Mouse (Mus musculus) stomach, embryonic 16.5 days (tissue): Measurements from ENCODE around the gene Tm4sf5. TPM values are rescaled to one million over a fixed set of nuclear protein-coding genes. Genes with fewer than 3 reads are reported as not detected.
"Not testable (repeated sequence)": the region's sequence is repeated elsewhere in the genome, so short reads cannot be mapped to it uniquely, and the experiment has no call there.

ENCODE experiments used
- ATAC-seq: fragments of 200-750 bp; cut with Nextera tagmentation; 2 replicates; pipeline ENCODE4 v1.8.0; 2017; ENCODE audit warnings: moderate number of reproducible peaks, moderate TSS enrichment; ENCODE audit not compliant: insufficient read depth, low FRiP score
- H3K27ac ChIP-seq: fragments of 300-500 bp; sonication (generic); 2 replicates; pipeline ENCODE4 v1.5.1; 2014; ENCODE audit warnings: low read length
- H3K27me3 ChIP-seq: fragments of 300-500 bp; sonication (generic); 2 replicates; pipeline ENCODE4 v1.6.1; 2014; ENCODE audit warnings: low read length, control low read depth, mixed read lengths; ENCODE audit not compliant: control insufficient read depth, insufficient read depth
- H3K36me3 ChIP-seq: fragments of 300-500 bp; sonication (generic); 2 replicates; pipeline ENCODE4 v1.6.1; 2014; ENCODE audit warnings: low read length; ENCODE audit not compliant: control insufficient read depth, insufficient read depth
- H3K4me1 ChIP-seq: fragments of 300-500 bp; sonication (generic); 2 replicates; pipeline ENCODE4 v1.6.1; 2014; ENCODE audit warnings: low read length, control low read depth, mixed read lengths; ENCODE audit not compliant: control insufficient read depth, insufficient read depth
- H3K4me2 ChIP-seq: fragments of 300-500 bp; sonication (generic); 2 replicates; pipeline ENCODE4 v1.6.1; 2014; ENCODE audit warnings: low read depth, low read length, mixed read lengths
- H3K4me3 ChIP-seq: fragments of 300-500 bp; sonication (generic); replicated peaks from 2 replicates; pipeline ENCODE4 v1.5.1; 2014; ENCODE audit warnings: mild to moderate bottlenecking, low read length
- H3K9ac ChIP-seq: fragments of 300-500 bp; sonication (generic); 2 replicates; pipeline ENCODE4 v1.6.1; 2014; ENCODE audit warnings: low read length
- H3K9me3 ChIP-seq: fragments of 300-500 bp; sonication (generic); replicated peaks from 2 replicates; pipeline ENCODE4 v1.6.1; 2016; ENCODE audit warnings: low read length, control low read depth; ENCODE audit not compliant: control insufficient read depth
- WGBS: fragments of 180-500 bp; shearing (Covaris S2); extraction: QIAGEN DNeasy Blood & Tissue Kit; methylation state at CpG from one replicate; pipeline ENCODE4 v1.1.7; 2014; 5-methylcytosine and 5-hydroxymethylcytosine counted together
- polyA plus RNA-seq: library from polyadenylated mRNA; unstranded; fragments of >200 nt; fragmentation: Nextera tagmentation; extraction: Ambion mirVana; gene quantifications from 2 replicates; pipeline ENCODE4 v1.2.1, GENCODE M21; 2015

Gene Tm4sf5
- polyA plus RNA-seq, 1 experiment from 2014 or later, result 58.3 TPM

DNA sequence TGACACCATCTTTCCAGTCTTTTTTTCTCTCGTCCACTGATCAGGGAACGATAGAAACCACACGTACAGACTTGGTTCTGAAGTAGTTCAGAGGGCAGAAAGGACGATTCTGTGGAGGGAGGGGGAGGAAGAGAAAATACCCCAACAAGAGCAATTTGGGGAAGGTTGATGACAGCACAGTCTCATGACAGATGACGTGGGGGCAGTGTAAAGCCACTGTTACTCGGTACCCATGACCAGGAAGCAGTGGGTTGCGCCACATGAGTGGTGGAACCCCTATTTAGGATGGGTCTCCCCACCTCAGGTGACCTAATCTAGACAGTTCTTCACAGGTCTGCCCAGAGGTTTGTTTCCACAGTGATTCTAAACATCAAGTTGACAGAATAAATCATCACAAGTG lies 23.6 kb downstream of the Tm4sf5 start:
- H3K4me3 ChIP-seq, result no peak overlapping the region
- no peak overlapping the region for H3K9ac ChIP-seq
- peaks cover 9% of the 10 kb centered on the region for H3K4me1 ChIP-seq
- H3K9me3 ChIP-seq, result no peaks in the 10 kb centered on the region
- WGBS, result 89% methylated on average over 7 of the region's 7 CpGs
- H3K4me2 ChIP-seq, result no peak overlapping the region
- H3K27ac ChIP-seq, result no peak overlapping the region
- H3K27me3 ChIP-seq, result no peaks in the 10 kb centered on the region
- no peak for ATAC-seq
- peaks cover 16% of the 10 kb centered on the region for H3K36me3 ChIP-seq

DNA sequence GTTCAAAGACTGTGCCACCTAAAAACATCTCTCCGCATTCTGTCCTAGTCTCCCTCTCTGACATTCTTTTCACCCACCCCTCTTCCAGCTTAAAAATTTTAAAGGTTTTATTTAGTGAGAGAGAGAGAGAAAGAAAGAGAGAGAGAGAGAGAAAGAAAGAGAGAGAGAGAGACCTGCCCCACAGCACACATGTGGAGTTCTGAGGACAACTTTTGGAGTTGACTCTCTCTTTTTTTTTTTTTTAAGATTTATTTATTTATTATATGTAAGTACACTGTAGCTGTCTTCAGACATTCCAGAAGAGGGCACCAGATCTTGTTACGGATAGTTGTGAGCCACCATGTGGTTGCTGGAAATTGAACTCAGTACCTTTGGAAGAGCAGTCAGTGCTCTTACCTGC lies 26.0 kb downstream of the Tm4sf5 start:
- H3K4me1 ChIP-seq, H3K27me3 ChIP-seq, H3K4me2 ChIP-seq, H3K9me3 ChIP-seq, H3K4me3 ChIP-seq, H3K27ac ChIP-seq, ATAC-seq, H3K9ac ChIP-seq: not testable (repeated sequence)
- peaks cover 16% of the 10 kb centered on the region for H3K36me3 ChIP-seq
- 80% methylated on average over 2 of the region's 2 CpGs for WGBS

DNA sequence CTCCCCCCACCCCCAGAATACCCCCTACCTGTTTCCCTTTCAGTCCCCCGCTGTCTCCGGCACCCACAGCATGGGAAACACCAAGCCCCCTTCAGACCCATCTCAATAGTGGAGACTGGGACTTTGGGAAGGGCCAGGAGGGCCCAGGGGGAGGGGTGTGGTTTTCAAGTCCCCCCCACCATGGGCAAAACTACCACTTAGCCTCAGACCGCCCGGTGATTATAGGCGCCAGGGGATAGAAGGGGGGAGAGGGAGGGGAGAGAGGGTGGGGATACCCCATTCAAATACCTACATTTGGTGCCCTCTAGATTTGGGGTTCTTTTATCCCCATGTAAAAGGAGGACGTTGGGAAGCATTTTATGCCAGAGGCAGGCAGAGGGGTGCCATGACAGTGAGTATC lies 27.8 kb downstream of the Tm4sf5 start, which contains the start of gene Gm40193:
TSS of gene Gm40193 (minus strand) at position 101 of the 400 bp plus-strand sequence.
- Histone ChIP-seq H3K9ac (no peak within 1 kb of the TSS), H3K9me3 (no peaks in the 10 kb centered on the region), H3K27ac (no peak within 1 kb of the TSS), H3K4me3 (no peak within 1 kb of the TSS), H3K27me3 (no peaks in the 10 kb centered on the region), H3K4me2 (no peak within 1 kb of the TSS), H3K4me1 (no peaks in the 10 kb centered on the region), H3K36me3 (peaks cover 5% of the 10 kb centered on the region; the same call in 1 of the 2 replicates)
- no peak for ATAC-seq
- 79% methylated on average over 6 of the region's 6 CpGs for WGBS

DNA sequence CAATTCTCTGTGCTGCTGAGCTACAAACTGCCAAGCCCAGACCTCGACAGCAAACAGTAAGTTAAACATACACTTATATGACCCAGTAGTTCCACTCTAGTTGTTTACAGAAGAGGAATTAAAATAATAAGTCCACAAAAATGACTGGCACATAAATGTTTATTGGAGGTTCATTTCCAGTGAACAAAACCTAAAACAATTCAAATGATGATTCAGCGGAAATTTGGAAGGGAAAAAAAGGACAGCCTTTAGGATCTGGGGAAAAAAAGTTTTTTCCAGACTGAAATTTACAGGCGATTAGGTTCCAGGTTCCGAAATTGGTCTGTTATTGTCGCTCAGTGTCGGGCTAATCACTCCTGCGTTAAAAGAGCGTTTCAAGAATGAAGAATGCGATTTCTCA lies 34.4 kb downstream of the Tm4sf5 start:
- ATAC-seq, result no peak
- peaks cover 7% of the 10 kb centered on the region for H3K4me1 ChIP-seq
- no peaks in the 10 kb centered on the region for H3K9me3 ChIP-seq
- H3K4me3 ChIP-seq, result peak overlapping the region; percentile 54
- H3K36me3 ChIP-seq, result no peaks in the 10 kb centered on the region
- 11% methylated on average over 9 of the region's 9 CpGs for WGBS
- peak overlapping the region; percentile 78 for H3K9ac ChIP-seq
- H3K27ac ChIP-seq, result peak overlapping the region; percentile 71; the same call in 1 of the 2 replicates
- H3K4me2 ChIP-seq, result peak overlapping the region; percentile 82
- H3K27me3 ChIP-seq, result no peaks in the 10 kb centered on the region

DNA sequence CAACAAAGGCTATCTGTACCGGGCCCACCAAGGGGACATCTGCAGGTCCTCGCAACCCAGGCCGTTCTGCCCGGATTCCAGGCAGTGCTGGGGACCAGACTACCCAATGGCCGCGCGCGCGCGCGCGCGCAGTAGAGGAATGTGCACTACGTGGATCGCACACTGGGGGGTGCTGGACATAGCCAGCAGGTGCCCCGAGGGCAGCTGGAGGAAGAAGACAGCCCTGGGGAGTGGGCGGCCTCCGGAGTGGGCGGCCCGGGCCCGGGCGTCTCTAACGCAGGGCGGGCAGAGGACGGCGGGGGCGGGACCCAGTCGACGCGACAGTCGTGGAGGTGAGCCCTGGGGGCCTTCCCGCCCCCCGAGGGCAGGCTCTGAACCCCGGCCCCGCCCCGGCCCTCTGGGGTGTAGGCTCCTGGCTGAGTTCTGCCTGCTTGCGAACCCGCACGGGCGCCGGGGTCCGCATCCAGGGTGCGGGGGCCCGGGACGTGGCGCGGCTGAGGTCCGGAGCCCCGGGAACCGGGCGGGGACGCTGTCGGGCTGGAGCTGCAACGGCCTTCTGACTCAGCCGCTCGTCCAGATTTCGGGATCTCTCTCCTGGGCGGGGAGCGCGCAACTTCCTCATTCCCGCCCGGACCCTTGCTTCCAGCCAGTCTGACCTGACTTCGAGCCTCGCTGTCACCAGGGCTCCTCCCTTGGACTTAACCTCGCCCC lies 35.0 kb downstream of the Tm4sf5 start, which contains the start of gene Pld2:
TSS of gene Pld2 (plus strand) at position 188 of the 711 bp plus-strand sequence.
- H3K9ac ChIP-seq, result peak within 1 kb of the TSS; percentile 78
- under 1% methylated on average over 63 of the region's 65 CpGs for WGBS
- peak; percentile 98 for ATAC-seq

DNA sequence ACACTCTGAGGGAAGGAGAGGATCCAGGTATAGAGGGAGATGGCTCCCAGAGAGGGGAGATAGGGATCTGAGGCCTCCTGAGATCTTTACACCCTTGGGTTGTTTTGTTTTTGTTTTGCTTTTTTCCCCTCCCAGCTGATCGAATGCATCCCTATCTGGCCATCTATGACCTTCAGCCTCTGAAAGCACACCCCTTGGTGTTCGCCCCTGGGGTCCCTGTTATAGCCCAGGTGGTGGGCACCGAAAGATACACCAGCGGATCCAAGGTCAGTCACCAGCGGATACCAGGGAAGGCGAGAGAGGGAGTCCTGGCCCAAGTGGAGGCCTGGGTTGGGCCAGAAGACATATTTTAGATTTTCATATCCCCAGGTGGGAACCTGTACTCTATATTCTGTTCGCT lies 35.9 kb downstream of the Tm4sf5 start:
- H3K4me3 ChIP-seq, result peak overlapping the region; percentile 54
- H3K27ac ChIP-seq, result peak overlapping the region; percentile 71; the same call in 1 of the 2 replicates
- no peak for ATAC-seq
- H3K9me3 ChIP-seq, result no peaks in the 10 kb centered on the region
- H3K4me2 ChIP-seq, result peak overlapping the region; percentile 82
- WGBS, result 84% methylated on average over 7 of the region's 7 CpGs
- peak overlapping the region; percentile 78 for H3K9ac ChIP-seq
- peaks cover 7% of the 10 kb centered on the region for H3K4me1 ChIP-seq
- H3K27me3 ChIP-seq, result no peaks in the 10 kb centered on the region
- H3K36me3 ChIP-seq, result no peaks in the 10 kb centered on the region

More for the DNA sequence above, 35.0 kb downstream of the Tm4sf5 start, which contains the start of gene Pld2:
- Histone ChIP-seq H3K9me3 (no peaks in the 10 kb centered on the region), H3K4me2 (peak within 1 kb of the TSS; percentile 82), H3K27me3 (no peaks in the 10 kb centered on the region), H3K4me1 (peaks cover 7% of the 10 kb centered on the region), H3K27ac (peak within 1 kb of the TSS; percentile 71), H3K36me3 (no peaks in the 10 kb centered on the region), H3K4me3 (peak within 1 kb of the TSS; percentile 54)

DNA sequence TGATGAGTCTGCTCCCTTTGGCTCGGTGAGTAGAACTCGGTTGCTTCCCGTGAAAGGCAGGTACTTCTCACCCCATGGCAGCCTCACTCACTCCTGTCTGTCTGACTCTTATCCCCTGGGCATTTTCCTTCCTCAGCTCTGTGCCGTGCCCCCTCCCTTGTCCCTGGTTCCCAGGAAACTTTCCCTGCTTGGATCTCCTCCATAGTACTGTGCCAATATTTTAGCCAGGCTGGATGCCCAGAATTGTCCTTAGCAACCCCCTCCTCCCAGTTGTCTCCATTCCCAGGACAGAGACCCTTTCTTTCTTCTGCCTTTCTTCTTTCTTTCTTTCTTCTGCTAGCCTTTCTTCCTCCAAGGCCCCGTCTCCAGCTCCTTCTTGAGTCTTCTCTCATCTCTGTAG lies 36.4 kb downstream of the Tm4sf5 start:
- Histone ChIP-seq H3K36me3 (no peaks in the 10 kb centered on the region), H3K4me3 (peak overlapping the region; percentile 54; the same call in 1 of the 2 replicates), H3K27me3 (no peaks in the 10 kb centered on the region), H3K4me1 (peaks cover 7% of the 10 kb centered on the region), H3K9ac (peak overlapping the region; percentile 78; the same call in 1 of the 2 replicates), H3K9me3 (no peaks in the 10 kb centered on the region), H3K27ac (no peak overlapping the region), H3K4me2 (peak overlapping the region; percentile 82; the same call in 1 of the 2 replicates)
- 67% methylated on average over 5 of the region's 5 CpGs for WGBS
- no peak for ATAC-seq

DNA sequence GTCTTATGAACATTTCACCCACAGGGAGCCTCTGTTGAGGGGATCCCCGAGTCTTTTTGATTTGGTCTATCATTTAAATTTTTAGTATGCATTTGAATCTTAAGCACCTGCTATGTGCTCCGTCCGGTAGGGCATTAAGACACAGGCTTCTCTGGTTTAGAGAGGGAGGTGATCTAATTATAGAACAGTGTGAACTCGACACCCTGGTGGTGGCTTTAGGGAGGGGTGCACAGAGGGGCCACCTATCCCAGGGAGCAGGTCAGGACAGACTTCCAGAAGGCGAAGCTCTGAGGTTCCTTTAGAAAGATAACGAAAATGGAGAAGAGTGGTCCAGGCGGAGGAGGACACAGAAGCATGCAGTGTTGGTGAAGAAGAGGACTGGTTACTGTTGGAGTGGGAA lies 39.5 kb downstream of the Tm4sf5 start:
- 60% methylated on average over 7 of the region's 7 CpGs for WGBS
- Histone ChIP-seq H3K27ac (no peak overlapping the region), H3K9ac (no peak overlapping the region), H3K27me3 (no peaks in the 10 kb centered on the region), H3K4me1 (peaks cover 7% of the 10 kb centered on the region), H3K4me3 (no peak overlapping the region), H3K36me3 (no peaks in the 10 kb centered on the region), H3K4me2 (no peak overlapping the region), H3K9me3 (no peaks in the 10 kb centered on the region)
- ATAC-seq, result no peak

DNA sequence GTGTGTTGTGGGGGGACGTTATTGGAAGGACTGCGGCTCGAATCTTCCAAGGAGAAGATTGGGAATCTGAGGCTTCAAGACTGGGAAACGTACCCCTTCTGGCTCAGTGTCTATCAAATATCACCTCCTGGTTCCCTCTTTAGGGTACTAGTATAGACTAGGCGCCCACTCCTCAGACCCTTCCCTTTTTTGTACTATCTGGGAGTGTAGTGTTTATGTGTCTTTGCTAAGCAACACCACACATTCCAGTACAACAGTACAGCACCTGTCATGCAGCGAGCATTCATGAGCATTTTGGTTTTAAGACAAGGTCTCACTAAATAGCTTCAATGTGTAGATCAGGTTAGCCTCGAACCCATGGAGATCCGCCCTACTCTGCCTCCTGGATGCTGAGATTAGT lies 46.5 kb downstream of the Tm4sf5 start:
- Histone ChIP-seq H3K36me3 (no peaks in the 10 kb centered on the region), H3K4me3 (no peak overlapping the region), H3K9ac (no peak overlapping the region), H3K4me2 (no peak overlapping the region), H3K27ac (no peak overlapping the region), H3K27me3 (no peaks in the 10 kb centered on the region), H3K4me1 (no peaks in the 10 kb centered on the region), H3K9me3 (no peaks in the 10 kb centered on the region)
- ATAC-seq, result no peak
- WGBS, result 89% methylated on average over 8 of the region's 8 CpGs
